In the genomic region with DNA sequence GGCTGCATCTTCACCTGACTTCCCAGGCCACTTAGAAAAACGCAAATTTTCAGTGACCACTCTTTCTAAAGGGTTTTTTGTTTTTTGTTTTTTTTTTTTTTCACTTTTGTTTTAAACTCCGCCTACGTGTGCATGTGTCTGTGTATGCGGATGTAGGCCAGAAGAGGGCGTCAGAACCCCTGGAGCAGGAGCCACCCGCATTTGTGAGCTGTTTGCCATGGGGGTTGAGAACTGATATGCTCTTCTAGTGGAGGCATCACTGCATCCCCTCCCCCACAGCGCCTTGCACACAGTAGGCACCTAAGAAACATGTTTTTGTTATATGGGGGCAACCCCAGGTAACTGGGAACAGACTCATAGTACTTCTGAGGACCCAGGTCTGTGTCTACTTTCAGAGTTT, we compare ENCODE assay signal across 9 mouse cellular contexts. TPM values are rescaled to one million over a fixed set of nuclear protein-coding genes. Genes with fewer than 3 reads are reported as not detected.
DNase-seq lines count a peak whose midpoint lies in the region; ATAC-seq and TF ChIP-seq lines count a peak whose summit lies in the region.
"Had no signal": no experiment of that assay in that cellular context is flagged by ENCODE, and none has a peak within 500 bp of the region (broad histone marks: within the 10 kb centered on the region; RNA-seq: fewer than 3 reads in every experiment).

No protein-coding gene starts in this region.

- intact Hi-C loops in left cerebral cortex, postnatal 4 days (cut with DNase I): no loop called here

- H3K9me3 ChIP-seq in kidney, postnatal 0 days (replicated peaks; ENCODE audit: low read length): no peaks in the 10 kb centered on the region
- H3K9me3 ChIP-seq in kidney, embryonic 14.5 days (ENCODE audit: control insufficient read depth, low read length): no peaks in the 10 kb centered on the region

- no peak for DNase-seq in kidney, postnatal 0 days (ENCODE audit: low spot score)
- peak; percentile 9 for DNase-seq in MEL-GATA-1-ER (ENCODE audit: extremely low read depth, low read depth)
- DNase-seq in left cerebral cortex, postnatal 4 days: peak; percentile 45
- no peak for DNase-seq in gastrocnemius, adult 18-20 months (ENCODE audit: low spot score)
- no peak for DNase-seq in heart, adult 11 months

- 22% methylated on average over 7 of the region's 7 CpGs for WGBS in kidney, postnatal 0 days
- WGBS in kidney, embryonic 14.5 days: 19% methylated on average over 7 of the region's 7 CpGs

- peaks cover 24% of the 10 kb centered on the region for H3K79me2 ChIP-seq in C2C12 (ENCODE audit: control insufficient read depth, insufficient read depth)

- no peaks in the 10 kb centered on the region for H3K36me3 ChIP-seq in kidney, postnatal 0 days (ENCODE audit: insufficient read depth, low read length)
- no peaks in the 10 kb centered on the region for H3K36me3 ChIP-seq in kidney, embryonic 14.5 days (ENCODE audit: control insufficient read depth, insufficient read depth, low read length)
- H3K36me3 ChIP-seq in C2C12 (ENCODE audit: control insufficient read depth, insufficient read depth): no peaks in the 10 kb centered on the region

- no peak overlapping the region for H3K4me3 ChIP-seq in kidney, postnatal 0 days (replicated peaks; ENCODE audit: low read depth, low read length)
- no peak overlapping the region for H3K4me3 ChIP-seq in kidney, embryonic 14.5 days (ENCODE audit: low read length)
- no peak overlapping the region for H3K4me3 ChIP-seq in C2C12 (ENCODE audit: insufficient read depth, poor library complexity, severe bottlenecking)

- no peak overlapping the region for H3ac ChIP-seq in C2C12 (ENCODE audit: control insufficient read depth, insufficient read length, low read depth)

- H3K9ac ChIP-seq in kidney, postnatal 0 days (ENCODE audit: low read depth, low read length): no peak overlapping the region
- no peak overlapping the region for H3K9ac ChIP-seq in kidney, embryonic 14.5 days (ENCODE audit: low read depth, low read length)
- H3K9ac ChIP-seq: hindbrain, embryonic 14.5 days had no signal

- H3K4me2 ChIP-seq in kidney, postnatal 0 days (ENCODE audit: low read length): no peak overlapping the region
- H3K4me2 ChIP-seq in kidney, embryonic 14.5 days (replicated peaks; ENCODE audit: low read depth, low read length): no peak overlapping the region
- H3K4me2 ChIP-seq: hindbrain, embryonic 14.5 days had no signal

- peak; percentile 62 for TF ChIP-seq CTCF in kidney, postnatal 0 days (IDR thresholded peaks at IDR 0.05; ENCODE audit: low read depth)
- TF ChIP-seq CTCF in C2C12 (IDR thresholded peaks at IDR 0.05; ENCODE audit: control insufficient read depth, insufficient read depth, insufficient read length): peak; percentile 6

- no peak overlapping the region for H3K27ac ChIP-seq in kidney, postnatal 0 days
- H3K27ac ChIP-seq in kidney, embryonic 14.5 days (ENCODE audit: low read depth, low read length): no peak overlapping the region
- H3K27ac ChIP-seq: hindbrain, embryonic 14.5 days had no signal

- peaks cover 12% of the 10 kb centered on the region for H3K4me1 ChIP-seq in kidney, postnatal 0 days (replicated peaks; ENCODE audit: insufficient read depth, low read length)
- peaks cover 17% of the 10 kb centered on the region for H3K4me1 ChIP-seq in kidney, embryonic 14.5 days (ENCODE audit: control insufficient read depth, insufficient read depth, low read length)

- no peaks in the 10 kb centered on the region for H3K27me3 ChIP-seq in kidney, postnatal 0 days (ENCODE audit: insufficient read depth, low read length)
- peaks cover 3% of the 10 kb centered on the region; the same call in 1 of the 2 replicates for H3K27me3 ChIP-seq in kidney, embryonic 14.5 days (ENCODE audit: control insufficient read depth, insufficient read depth, low read length)
- peaks cover 34% of the 10 kb centered on the region for H3K27me3 ChIP-seq in C2C12 (ENCODE audit: control insufficient read depth, insufficient read depth, insufficient read length)

- peaks cover 8% of the 10 kb centered on the region for H3K79me3 ChIP-seq in C2C12 (ENCODE audit: low read depth)

- ATAC-seq in kidney, postnatal 0 days (replicated peaks; ENCODE audit: low FRiP score, low read depth): no peak
- no peak for ATAC-seq in kidney, embryonic 14.5 days (ENCODE audit: low FRiP score, low TSS enrichment)
- no peak for ATAC-seq in granulocyte monocyte progenitor cell, adult 5-6 weeks (replicated peaks; ENCODE audit: poor library complexity, severe bottlenecking)

TF ChIP-seq in C2C12, 6 proteins besides CTCF, POLR2A, EP300 and RAD21:
- TF ChIP-seq MAX (IDR thresholded peaks at IDR 0.05): no peak
- no peak for TF ChIP-seq CEBPB (IDR thresholded peaks at IDR 0.05; ENCODE audit: low read depth)
- TF ChIP-seq USF1 (IDR thresholded peaks at IDR 0.05; ENCODE audit: low read depth): no peak
- no peak for TF ChIP-seq MYOD1 (IDR thresholded peaks at IDR 0.05; ENCODE audit: control insufficient read depth, insufficient read length, low read depth)
- TF ChIP-seq FOSL1 (IDR thresholded peaks at IDR 0.05; ENCODE audit: insufficient read depth, low read length, poor library complexity, severe bottlenecking): no peak
- TF ChIP-seq MYOG (IDR thresholded peaks at IDR 0.05; ENCODE audit: control insufficient read depth, extremely low read depth, insufficient read length): no peak
TF ChIP-seq in C2C12: peak in this region for 0.

RNA-seq across cellular contexts. Expression of a gene that starts 2.2 kb away (rescaled TPM):
- 6.6 and 6.8 TPM in 2 replicates for polyA plus RNA-seq in kidney, postnatal 0 days (2015; fragmentation: Nextera tagmentation; extraction: Ambion mirVana)
- 5.0 and 6.4 TPM in 2 replicates for polyA plus RNA-seq in kidney, embryonic 14.5 days (2014; fragmentation: Nextera tagmentation; extraction: Ambion mirVana)
- polyA plus RNA-seq in C2C12 (2012; fragmentation: generic; extraction: Trizol): 13.1 TPM
- total RNA-seq in left cerebral cortex, postnatal 4 days (2021): 10 to 100 TPM; 68.4 to 80.7 TPM
- total RNA-seq in granulocyte monocyte progenitor cell, adult 5-6 weeks (2014; fragmentation: Nextera tagmentation): 0.21 TPM in 1 of 2 replicates, not detected in the other
- 0.13 TPM in 1 of 2 replicates, not detected in the other for total RNA-seq in granulocyte monocyte progenitor cell, adult 5-6 weeks (2017)
- total RNA-seq in gastrocnemius, adult 18-20 months (2021): 1 to 10 TPM in 1 of 2 experiments, under 1 TPM in 1; 0.80 to 1.9 TPM

Comparison
In these comparisons a context has a peak if more than half of its experiments do, and no peak if none do; other contexts are left out.
1. DNase-seq: peak in MEL-GATA-1-ER (single experiment) and left cerebral cortex, postnatal 4 days (single experiment); none in kidney, postnatal 0 days (single experiment), gastrocnemius, adult 18-20 months (single experiment) and heart, adult 11 months (single experiment).
2. RNA of a gene that starts 2.2 kb away (total RNA-seq): 68.4 to 80.7 TPM in left cerebral cortex, postnatal 4 days; 0.80 to 1.9 TPM in gastrocnemius, adult 18-20 months and 0.13 to 0.21 TPM in granulocyte monocyte progenitor cell, adult 5-6 weeks; every median in the first group is over 10 times any median in the second.